Mouse (Mus musculus) kidney, postnatal 25 days (tissue): Measurements from ENCODE around the gene Helz.
"Not testable (repeated sequence)": the region's sequence is repeated elsewhere in the genome, so short reads cannot be mapped to it uniquely, and the experiment has no call there.

Experiments used
- DNase-seq, 2 experiments: peaks; one replicate each; pipeline ENCODE4 v3.0.0; 2021; ENCODE audit warnings: mixed read lengths in 2 of 2

Gene Helz

DNA sequence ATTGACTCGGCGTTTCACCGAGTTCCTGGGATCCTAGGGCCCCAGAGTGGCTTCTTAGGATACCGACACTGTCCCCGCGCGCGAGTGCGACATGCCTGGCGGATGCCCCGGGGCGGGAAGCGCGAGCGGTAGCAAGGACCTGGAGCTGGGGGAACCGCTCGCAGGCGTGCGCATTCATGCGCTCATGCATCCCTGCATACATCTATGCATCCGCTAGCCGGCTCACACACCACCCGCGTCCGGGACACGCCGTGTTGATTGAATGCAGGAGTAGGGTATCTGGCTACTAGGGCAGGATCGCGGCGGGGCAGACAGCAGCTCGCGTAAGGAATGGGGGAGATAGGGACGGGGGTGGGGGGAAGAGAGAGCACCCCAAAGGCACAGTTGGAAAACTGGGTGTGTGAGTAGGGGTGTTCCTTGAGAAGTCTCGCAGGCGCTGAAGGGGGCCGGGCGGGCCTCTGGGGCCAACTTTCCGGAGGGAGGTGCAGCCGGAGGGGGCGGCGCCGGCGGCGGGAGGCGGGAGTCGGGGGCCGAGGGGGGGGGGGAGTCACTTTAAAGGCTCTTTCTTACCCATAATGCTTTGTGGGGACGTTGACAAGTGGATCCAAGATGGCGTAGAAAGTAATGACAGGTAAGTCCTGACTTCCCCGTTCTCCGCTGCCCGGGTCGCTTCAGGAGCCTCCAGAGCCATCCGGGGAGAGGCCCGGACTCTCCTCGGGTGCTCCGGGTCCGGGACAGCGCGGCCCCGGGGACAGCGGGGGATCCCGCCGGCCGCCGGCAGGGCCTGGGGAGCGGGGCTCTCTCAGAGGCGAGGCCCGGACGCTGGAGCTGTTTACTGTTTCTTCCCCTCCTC, at the start of gene Helz:
Gene Helz, plus strand, starts transcription at position 580 of the 853 bp plus-strand sequence.
- DNase-seq, result peak; percentile 74 to 88

DNA sequence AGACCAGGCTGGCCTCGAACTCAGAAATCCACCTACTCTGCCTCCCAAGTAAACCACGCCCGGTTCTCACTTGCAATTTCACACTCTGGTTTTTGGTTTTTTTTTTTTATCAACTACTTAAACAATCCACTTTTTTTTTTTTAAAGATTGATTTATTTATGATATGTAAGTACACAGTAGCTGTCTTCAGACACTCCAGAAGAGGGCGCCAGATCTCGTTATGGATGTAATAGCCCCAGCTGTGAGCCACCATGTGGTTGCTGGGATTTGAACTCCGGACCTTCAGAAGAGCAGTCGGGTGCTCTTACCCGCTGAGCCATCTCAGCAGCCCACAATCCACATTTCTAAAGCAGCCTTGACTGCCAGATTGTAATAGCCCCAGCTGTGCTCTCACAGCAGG, 44.9 kb upstream of the Helz start:
- DNase-seq, result no peak

DNA sequence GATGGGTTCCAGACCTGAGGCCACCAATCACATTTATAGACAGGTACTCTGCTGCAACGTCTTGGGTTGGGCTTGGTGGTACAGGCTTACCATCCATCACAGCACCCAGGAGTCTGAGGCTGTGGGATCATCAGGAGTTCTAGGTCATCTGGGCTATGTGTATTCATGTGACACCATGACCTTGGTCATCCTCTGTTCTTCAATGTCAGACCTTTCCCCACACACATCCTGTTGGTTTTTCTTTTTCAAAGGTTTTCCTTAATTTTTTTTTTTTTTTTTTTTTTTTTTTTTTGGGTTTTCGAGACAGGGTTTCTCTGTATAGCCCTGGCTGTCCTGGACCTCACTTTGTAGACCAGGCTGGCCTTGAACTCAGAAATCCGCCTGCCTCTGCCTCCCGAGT, 43.4 kb upstream of the Helz start:
- not testable (repeated sequence) for DNase-seq

DNA sequence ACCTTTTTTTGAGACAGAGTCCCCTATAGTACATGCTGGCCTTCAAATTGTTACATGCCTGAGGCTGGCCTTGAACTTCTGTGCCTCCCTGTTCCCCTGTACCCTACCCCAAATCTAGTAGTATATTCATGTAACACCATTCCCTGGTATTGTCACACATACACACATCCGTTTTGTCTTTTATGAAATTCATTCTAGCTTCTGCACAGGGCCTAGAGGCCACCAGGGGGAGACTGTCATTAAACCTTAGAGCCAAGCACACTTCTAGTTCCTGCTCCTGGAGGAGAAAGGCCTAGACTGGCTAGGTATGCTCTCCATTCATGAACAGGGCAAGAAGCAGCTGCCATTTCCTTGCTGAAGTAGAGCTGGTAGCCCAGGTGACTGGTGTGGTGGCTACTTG, 41.5 kb upstream of the Helz start:
- peak in 1 of 2 experiments; percentile 39 for DNase-seq

DNA sequence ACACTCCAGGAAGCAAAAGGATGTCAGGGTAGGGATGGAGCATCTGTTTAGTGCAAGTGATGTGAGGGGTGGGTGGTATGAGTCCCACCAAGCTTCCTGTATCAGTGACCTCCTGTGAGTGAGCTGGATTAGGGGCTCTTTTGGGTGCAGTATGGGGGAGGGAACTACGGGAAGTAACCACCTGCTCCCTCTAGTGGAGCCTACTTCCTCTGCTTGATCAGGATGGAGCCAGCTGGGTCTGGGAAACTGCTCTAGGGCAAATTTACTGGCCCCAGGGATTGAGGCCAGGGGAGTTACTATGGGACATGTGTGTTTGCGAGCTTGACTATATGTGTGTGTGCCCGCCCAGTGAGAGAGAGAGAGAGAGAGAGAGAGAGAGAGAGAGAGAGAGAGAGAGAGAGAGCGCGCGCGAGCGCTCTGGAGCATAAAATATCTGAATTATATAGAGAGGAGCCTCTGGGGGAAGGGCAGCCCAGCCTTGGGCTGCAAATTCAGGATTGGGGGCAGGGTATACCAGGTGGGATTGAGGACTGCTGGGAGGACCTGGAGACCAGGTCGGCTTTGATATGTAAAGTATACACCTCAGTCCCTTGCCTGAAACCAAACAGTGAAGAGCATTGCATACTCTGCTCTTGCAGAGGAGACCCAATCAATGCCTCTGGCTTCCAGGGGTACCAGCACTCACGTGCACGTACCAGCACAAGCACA, 37.9 kb upstream of the Helz start:
- DNase-seq, result peak in 1 of 2 experiments; percentile 21

DNA sequence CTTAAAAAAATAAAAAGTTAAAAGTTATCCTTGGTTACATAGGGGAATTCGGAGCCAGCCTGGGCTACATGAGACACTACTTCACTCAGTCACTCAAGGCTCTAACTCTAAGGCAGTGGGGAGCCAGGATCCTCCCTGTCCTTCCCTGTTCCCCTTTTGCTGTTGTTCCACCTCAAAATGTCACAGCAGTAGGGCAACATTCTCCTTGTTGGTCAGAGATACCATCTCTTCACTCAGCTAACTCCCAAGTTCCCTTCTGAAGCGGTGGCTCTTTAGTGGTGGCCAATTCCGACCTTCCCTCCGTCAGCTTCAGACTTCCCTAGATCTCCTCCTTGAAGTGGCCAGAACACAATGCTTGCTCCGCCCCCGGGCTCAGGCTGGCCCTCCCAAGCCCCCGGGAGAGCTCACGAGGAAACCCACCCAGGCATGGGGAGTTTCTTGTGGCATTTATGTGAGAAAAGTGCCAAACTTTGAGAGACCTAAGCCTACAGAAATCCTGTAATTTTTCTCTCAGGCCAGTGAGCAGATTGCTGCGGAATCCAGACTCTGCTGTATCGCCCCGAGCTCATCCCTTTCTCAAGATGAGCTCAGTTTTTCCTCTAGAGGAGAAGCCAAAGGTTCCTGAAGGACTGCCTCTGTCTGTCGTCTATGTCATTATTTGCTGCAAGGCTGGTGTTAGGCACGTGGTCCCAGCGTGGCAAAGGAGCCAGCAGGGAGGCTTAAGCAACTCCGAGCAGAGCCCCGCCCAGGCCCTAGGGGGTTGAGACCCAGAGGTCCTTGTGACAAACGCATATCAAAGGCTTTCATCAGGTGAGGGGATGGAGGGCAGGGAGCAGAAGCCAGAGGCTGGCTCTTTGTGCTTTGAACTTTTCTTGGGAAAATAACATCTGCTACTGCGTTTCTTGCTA, 37.1 kb upstream of the Helz start:
- peak; percentile 28 to 68 for DNase-seq

DNA sequence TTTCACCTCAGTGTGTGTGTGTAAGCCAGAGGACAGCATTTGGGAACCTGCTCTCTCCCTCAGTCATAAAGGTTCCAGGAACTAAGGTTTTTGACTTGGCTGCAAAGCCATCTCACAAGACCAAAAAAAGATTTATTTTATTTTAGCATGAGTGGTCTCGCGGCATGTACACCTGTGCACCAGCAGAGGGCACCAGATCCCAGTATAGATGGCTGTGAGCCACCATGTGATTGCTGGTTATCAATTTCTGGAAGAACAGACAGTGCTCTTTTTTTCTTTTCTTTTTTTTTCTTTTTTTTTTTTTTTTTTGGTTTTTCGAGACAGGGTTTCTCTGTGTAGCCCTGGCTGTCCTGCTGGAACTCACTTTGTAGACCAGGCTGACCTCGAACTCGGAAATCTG, 35.8 kb upstream of the Helz start:
- DNase-seq, result peak; percentile 69 to 85

DNA sequence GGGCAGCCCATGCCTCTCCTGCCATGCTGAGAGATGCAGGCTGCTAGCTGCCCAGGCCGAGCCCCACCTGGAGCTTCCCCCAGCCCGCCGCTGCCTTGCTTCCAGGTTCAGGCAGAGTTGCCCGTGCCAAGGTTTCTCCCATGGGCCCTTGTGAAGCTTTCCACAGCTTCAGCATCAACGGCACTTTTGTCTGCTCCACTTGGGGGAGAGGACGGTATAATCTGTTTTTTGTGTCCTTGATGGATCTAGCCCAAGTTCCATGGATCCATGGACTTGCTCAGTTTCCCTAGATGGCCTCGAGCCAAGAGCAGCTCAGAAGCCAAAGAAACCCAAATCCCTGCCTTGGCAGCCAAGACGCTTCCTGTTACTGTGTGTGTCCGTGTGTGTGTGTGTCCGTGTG, 34.7 kb upstream of the Helz start:
- peak; percentile 41 to 61 for DNase-seq

DNA sequence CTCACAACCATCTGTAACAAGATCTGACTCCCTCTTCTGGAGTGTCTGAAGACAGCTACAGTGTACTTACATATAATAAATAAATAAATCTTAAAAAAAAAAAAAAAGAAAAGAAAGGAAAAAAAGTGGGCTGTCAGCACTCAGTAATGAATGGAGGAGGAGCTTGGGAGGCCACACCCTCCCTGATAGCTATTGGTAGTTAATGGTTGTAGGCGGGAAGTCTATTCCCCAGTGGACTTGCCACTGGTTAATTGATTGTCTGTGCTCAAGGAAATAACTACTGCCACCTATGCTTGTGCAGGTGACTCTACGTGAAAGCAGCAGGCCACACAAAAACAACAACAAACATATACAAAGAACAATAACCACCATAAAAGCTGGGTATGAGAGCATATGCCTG, 31.3 kb upstream of the Helz start:
- no peak for DNase-seq

DNA sequence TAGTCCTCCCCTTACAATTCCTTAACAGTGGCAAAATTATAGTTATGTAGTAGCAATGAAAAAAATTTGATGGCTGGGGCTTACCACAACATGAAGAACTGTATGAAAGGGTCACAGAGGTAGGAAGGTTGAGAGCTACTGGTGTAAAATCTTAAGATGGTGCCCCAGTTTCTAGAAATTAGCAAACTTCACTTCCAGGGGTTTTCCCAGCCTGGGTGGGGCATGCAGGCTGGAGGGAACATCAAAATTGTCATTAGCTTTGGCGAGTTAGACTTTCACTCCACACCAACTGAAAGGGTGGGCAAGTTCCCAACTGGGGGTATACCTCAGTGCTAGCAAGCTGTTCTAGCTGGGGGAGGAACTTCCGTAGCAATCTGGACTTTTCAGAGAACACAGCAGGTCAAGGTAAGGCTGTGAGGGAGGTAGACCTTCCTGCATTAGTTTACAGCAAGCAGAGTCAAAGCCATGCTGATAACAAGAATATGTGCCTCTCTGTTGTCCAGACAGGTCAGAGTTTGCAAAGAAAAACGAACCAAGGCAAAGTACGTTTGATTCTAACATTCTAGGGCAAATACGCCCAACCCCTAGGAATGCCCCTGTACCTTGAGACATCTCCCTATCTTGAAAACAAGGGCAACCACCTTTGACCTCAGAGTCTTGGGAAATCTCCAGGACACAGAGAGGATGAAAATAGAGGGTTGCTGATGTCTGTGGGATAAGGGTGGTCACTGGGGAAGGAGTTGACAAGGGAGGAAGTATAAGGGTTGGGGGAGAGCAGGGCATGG, 28.9 kb upstream of the Helz start:
- DNase-seq, result no peak

DNA sequence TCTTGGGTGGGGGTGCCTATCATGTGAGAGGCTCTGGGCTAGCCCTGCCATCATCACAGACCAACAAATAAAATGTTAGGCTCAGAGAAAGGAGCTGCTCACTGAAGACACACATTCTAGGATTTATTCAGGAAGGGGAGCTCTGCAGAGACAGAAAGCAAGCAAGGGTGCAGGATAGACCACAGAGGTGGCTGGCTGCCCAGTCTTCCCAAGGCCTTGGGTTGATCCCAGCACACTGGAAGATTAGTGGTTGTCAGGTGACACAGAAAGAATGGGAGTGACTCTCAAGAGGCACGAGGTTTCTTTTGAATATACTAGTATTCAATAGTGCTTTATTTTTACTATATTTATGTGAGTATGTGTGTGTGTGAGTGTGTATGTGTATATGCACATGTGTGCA, 26.6 kb upstream of the Helz start:
- DNase-seq, result no peak

DNA sequence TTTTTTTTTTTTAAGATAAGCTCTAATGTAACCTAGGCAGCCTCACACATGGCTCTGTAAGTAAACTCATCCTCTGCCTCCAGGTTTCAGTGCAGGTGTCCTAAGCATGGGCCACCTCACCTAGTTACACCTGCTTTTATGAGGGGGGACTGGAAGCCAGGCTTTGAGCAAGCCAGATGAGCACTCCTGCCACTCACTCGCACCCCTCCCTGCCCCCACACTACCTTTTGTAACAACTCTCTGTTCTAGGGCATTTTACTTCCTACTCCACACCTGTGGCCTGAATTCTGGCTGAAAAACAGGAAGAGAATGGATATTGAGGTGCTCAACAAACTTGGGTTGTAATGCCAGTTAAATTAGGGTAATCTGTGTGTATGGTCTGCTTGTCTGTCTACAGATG, 22.8 kb upstream of the Helz start:
- DNase-seq, result no peak

DNA sequence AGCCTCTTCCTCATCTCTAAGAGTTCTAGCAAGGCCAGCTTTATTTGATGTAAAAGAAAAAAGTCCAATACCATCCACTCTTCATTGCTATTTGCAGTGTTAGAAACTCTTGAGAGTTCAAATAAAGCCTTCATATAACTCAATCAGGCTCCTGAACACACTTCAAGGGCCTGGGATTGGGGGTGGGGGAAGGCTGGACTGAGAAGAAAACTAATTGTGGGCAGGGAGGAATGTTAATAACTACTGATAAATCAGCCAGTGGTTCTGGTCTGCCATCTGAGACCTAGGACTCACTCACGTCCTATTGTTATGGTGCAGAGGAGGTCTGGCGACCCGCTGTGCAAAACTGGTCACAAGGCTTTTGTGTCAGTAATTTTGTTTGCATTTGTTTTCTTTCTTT, 20.1 kb upstream of the Helz start:
- DNase-seq, result no peak

DNA sequence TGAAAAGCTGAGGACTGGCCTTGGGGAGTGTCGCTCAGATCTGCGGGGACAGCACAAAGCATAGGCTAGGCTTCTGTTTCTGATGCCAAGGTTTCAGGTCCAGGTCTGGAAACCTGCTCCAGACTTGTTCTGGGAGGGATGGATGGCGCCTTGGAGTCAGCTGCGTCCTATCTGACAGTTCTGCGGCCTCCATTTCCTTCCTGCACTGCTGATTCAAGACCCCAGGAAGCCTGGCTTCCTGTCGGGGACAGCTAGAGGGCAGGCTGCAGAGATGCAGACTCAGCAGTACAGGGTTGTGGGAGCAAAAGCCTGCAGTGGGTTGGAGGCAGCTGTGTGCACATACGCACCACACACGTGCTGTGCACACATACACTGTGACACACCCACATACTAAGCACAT, 18.4 kb upstream of the Helz start:
- DNase-seq, result peak; percentile 65 to 83

DNA sequence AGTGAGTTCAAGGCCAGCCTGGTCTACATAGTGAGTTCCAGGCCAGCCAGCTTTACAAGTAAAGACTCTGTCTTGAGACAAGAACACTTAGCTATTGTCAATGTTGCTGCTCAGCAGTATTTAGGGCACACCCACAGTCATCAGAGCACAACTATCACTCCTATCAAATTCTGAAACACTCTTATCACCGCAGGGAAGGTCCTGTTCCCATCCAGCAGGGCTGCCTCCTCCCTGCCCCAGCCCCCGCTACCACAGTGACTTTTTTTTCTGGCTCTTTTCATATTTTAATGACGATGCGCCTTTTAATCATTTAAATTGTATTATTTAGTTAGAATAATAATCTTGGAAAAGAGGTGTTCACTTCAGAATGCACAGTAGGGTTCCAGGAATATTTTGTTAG, 16.3 kb upstream of the Helz start:
- no peak for DNase-seq

DNA sequence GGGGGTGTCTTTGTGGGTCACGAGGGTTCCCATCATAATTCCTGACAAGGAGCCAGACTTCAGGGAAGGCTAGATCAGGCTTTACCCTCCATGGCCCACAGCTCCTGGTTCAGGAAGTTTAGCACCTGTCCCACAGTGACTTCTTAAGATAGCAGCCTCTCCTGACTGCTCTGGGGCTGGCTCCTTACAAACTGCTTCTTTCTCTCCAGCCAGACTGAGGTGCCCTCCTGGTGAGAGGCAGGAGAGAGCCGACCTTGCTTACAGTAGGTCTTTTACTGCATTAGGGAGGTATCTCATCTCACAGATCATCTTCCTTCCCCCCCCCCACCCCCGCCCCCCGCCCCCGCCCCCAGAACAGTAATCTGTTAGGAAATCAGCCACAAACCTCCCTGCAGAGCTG, 15.5 kb upstream of the Helz start:
- no peak for DNase-seq

DNA sequence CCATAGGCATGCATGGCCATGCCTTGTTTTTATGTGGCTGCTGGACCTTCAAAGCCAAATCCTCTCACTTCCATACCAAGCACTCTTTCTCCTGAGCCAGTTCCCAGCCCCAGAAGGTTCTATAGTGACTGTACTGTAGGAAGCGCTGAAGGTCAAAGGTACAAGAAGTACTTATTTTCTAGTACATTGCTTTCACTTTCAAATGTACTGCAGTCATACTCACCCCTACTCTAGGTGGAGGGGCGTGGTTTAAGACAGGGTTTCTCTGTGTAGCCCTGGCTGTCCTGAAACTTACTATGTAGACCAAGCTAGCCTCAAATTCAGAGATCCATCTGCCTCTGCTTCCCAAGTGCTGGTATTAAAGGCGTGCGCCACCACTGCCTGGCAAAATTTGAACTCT, 8.7 kb upstream of the Helz start:
- no peak for DNase-seq

DNA sequence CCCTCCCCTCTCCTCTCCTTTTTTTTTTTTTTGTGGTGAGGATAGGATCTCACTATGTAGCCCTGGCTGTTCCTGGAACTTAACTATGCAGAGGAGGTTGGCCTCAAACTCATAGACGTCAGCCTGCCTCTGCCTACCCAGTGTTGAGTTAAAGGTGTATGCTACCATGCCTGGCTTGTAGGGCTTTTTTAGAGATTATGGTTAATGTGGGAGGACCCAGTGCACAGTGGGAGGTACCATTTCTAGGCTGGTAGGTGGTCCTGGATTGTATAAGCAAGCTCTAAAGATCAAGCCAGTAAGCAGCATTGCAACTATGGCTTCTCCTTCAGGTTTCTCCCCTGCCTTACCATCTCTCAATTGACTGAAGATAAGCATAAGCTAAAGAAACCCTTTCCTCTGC, 7.4 kb upstream of the Helz start:
- no peak for DNase-seq

DNA sequence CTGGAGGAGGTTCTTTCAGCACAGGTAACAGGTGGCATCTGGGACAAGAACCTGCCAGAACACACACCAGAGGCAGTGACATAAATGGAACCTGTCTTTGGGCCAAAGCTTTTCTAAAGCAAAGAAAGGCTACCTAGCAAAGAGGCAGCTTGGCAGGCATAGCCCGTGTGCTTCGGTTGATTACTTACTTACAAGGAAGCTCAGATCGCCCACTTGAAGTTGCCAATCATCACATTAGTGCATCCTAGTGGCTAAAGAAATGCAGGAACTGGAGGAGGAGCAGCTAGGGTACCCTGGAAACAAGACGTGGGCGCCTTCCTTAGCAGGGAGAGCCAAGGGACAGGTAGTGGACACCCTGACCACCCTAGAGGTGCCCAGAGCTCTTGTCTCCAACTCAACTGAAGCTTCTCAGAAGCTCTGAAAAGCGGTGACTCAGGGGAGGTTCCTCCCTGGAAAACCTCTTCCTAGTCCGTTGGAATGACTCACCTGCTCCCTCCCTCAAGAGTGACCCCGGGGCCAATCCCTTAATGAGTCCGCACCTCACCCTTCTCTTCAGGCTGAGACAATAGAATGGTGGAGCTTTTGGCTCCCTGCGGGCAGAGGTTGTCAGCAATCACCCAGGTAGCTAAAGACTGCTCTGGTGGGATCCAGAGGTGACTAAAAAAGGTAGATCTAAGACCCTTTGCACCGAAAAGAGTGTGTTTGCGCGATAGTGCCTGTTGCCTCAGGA, 1.8 kb upstream of the Helz start:
- peak; percentile 29 to 71 for DNase-seq

DNA sequence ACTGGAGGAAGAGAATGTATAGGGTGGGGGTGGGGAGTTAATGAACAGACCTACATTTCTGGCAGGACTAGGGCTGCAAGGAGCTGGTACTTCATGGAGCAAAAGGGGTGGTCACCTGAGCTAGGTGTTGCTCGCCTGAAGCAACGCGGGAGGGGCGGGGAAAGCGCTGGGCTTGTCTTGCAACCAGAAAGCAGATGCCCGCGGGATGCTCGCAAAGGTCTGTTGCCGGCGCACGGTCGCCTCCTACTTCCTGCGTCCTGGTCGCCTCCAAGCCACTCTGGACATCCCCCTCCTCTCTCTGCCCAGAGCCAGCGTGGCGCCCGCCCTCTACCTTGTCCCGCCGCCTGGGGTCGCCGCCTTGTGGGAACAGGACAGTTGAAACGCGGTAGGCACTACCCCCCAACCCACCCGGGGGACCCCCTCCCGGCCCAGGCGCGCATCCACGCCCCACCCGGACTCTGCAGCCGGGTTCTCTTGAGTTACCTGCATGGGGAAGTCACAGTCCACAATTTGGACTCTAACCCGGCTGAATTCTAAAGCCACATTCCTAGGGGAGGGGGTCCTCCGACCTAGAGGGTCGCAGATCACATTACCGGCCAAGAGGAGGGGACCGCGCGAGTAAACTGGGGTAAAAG, 946 bp upstream of the Helz start:
- DNase-seq, result peak; percentile 57 to 65
